Mouse (Mus musculus): Measurements from ENCODE around the gene 4930564D02Rik.
A peak's percentile ranks its signal among the peaks of the same experiment; 100 is the strongest.

The 4930564D02Rik gene

DNA sequence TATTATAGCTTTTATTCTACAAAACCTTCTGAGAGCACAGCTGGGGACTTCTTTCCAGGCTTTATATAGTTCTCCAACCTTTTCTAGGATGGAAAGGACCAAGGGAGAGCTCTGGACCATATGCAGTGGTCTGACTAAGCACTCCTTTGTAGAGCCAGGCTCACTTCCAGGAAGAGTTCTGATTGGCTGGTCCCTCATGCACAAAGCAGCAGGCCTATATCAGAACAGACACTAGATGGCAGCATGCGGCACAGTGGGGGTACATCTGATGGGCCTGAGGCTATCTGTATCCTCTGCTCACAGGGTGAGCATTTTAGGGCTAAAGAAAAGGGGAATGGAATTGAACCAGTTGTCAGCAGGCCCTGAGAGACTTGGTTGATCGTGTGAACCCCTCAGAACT, 47.6 kb downstream of the 4930564D02Rik start:
- peak; percentile 81 for DNase-seq

DNA sequence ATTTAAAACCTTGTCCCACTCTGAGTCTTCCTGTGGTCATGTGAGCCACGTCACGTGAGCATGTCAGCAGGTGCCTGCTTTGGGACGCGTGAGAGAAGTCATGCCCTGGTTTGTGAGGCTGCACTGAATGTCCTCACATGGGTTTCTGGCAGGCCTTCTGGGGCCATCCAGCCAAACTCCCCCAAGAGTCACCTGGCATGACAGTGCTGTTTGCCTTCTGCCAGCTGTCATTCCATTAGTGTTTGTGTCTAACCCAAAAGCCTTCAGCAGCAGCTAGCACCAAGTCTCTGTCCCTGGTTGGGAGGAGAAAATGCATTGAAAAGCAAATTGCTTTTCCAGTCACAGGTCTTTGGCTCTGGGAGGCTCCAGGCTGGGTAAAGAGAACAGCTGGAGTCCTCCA, 50.0 kb downstream of the 4930564D02Rik start:
- no peak for DNase-seq

GRCm38 (mm10) chr3:105123776-105124175, 57.1 kb downstream of the 4930564D02Rik start:
- no peak for DNase-seq

DNA sequence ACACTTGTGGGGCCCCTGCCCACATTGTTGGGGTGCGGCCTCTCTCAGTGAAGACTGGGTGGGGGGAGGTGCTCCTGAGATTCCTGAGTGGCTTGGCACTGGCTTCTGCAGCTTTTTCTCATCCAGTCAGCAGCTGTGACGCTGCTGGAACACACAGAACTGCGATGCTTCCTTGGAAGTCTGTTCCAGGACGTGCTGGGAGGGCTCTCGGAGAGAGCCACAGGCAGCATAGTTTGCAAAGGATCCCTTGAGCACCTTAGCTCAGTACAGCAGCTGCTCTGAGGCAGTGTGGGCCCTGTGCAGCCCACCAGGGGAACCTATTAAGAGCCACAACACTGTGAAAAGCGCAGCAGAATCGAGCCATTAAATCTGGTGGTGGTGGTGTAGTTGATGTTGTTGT, 61.2 kb downstream of the 4930564D02Rik start:
- no peak for DNase-seq
